8 mouse cellular contexts compared by ENCODE assay signal in the genomic region with DNA sequence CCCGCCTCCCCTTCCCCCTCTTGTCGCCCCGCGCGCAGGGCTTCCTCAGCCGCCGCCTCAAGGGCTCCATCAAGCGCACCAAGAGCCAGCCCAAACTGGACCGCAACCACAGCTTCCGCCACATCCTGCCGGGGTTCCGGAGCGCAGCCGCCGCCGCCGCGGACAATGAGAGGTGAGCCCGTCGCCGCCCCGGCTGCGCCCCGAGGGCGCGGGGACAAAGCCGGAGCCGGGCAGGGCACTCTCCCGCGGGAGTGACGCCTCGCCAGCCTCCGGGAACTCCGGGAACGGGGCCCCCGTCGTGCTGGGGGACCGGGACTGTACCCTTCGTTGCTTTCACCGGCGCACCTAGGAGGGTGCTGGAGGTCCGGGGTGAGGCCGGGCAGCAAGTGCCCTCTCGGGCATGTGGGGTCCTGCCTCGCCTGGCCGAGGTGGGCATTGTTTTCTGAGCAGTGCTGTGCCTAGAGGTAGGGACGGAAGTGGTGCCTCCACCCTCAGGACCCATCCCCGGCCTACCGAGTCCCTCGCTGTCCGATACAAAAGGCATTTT.
DNase-seq lines count a peak whose midpoint lies in the region; ATAC-seq lines count a peak whose summit lies in the region.

No protein-coding gene starts in this region.

- H3K4me2 ChIP-seq in liver, embryonic 15.5 days, result peak overlapping the region; percentile 73

- peak overlapping the region; percentile 63 for H3K4me3 ChIP-seq in brown adipose tissue, adult 24 weeks (ENCODE audit: insufficient read depth, low read depth, low read length)
- H3K4me3 ChIP-seq in liver, embryonic 15.5 days (replicated peaks), result peak overlapping the region; percentile 55

- peaks cover 56% of the 10 kb centered on the region for H3K27me3 ChIP-seq in liver, embryonic 15.5 days

- H3K27ac ChIP-seq in brown adipose tissue, adult 24 weeks (replicated peaks; ENCODE audit: low read depth, low read length), result peak overlapping the region; percentile 40
- 0 out of 2 replicates have a peak overlapping the region, but pooled peaks have one; percentile 19 for H3K27ac ChIP-seq in liver, embryonic 15.5 days (replicated peaks)

- under 1% methylated on average over 44 of the region's 51 CpGs for WGBS in liver, embryonic 15.5 days (ENCODE audit: insufficient replicate concordance)

- H3K36me3 ChIP-seq in liver, embryonic 15.5 days (replicated peaks), result no peaks in the 10 kb centered on the region

- H3K9me3 ChIP-seq in liver, embryonic 15.5 days (replicated peaks), result no peaks in the 10 kb centered on the region

- peak; percentile 33; the same call in 1 of the 2 replicates for ATAC-seq in liver, embryonic 15.5 days (ENCODE audit: insufficient read depth)

- peak; percentile 54 to 66 for DNase-seq in layer of hippocampus, postnatal 10 days (ENCODE audit: low spot score in 2 of 2)
- no peak for DNase-seq in layer of hippocampus, adult 9-11 months
- DNase-seq in heart, adult 8-10 months (ENCODE audit: low spot score), result peak; percentile 76
- DNase-seq in kidney, adult 11 months, result peak; percentile 69
- DNase-seq in neural tube, embryonic 10.5 days (ENCODE audit: extremely low spot score, low spot score), result peak; percentile 79
- DNase-seq in thymus, postnatal 0 days (ENCODE audit: low spot score), result peak; percentile 78

- H3K4me1 ChIP-seq in brown adipose tissue, adult 24 weeks (ENCODE audit: control insufficient read depth, insufficient read depth, insufficient read length, low read length), result peaks cover 32% of the 10 kb centered on the region
- peaks cover 14% of the 10 kb centered on the region for H3K4me1 ChIP-seq in liver, embryonic 15.5 days (replicated peaks)

- H3K9ac ChIP-seq in liver, embryonic 15.5 days, result peak overlapping the region; percentile 35; the same call in 1 of the 2 replicates
